Mouse (Mus musculus): ENCODE results near the gene Scimp. TPM values are rescaled to one million over a fixed set of nuclear protein-coding genes. Genes with fewer than 3 reads are reported as not detected.
A peak's percentile ranks its signal among the peaks of the same experiment; 100 is the strongest.

Scimp gene
- total and polyA plus RNA-seq, 3 experiments, result 0.21 to 0.79 (median 0.30) TPM

DNA sequence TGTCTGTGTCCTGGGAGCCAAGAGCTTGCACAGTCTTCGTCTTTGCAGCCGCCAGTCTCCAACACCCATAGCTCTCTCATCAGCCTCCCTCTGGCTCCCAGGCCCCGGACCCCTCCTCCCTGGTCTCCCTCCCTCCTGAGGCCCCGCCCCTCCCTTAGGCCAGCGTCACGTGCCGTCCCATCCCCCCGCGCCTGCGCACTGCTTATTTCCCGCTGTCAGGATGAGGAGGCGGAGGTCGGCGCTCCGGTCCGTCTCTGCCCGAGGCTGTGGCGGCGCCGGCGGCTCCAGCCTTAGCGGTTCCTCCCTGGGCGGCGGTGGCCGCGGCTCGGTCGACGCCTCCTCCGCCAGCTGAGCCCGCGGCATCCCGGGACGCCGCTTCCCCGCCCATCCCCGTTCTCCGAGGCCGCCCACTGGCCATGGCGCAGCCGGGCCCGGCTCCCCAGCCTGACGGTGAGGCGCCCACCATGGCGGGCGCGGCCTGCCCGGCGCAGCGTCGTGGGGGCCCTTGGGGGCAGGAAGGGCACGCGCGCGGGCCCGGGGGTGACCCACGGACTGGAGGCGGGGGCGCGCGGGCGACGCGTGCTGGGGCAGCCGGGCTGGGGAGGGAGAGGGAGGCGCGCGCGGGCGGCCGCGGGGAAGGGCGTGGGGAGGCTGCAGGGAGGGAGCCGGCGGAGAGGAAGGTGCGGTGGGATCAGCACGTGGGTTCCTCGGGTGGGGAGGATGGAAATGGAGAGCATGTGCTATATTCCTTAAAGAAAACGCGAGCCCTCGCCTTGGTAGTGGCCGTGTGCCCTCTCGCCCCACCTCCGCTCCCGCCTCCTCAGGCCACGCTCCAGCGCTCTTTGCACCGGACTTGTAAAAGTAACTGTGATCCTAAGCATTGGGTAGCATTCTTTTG is 32.4 kb upstream of the Scimp start, which contains the start of gene Rabep1 (continued):
- TF ChIP-seq ZMIZ1 (IDR thresholded peaks at IDR 0.05; ENCODE audit: low read depth, low read length), result peak; percentile 78
- TF ChIP-seq POLR2A (IDR thresholded peaks at IDR 0.05; ENCODE audit: low read depth, low read length), result peak; percentile 83
- peak; percentile 93 for TF ChIP-seq UBTF (IDR thresholded peaks at IDR 0.05; ENCODE audit: low read depth, low read length)
- peak; percentile 7; the same call in 1 of the 2 replicates for TF ChIP-seq SMC3 (IDR thresholded peaks at IDR 0.05; ENCODE audit: low read depth, low read length)

DNA sequence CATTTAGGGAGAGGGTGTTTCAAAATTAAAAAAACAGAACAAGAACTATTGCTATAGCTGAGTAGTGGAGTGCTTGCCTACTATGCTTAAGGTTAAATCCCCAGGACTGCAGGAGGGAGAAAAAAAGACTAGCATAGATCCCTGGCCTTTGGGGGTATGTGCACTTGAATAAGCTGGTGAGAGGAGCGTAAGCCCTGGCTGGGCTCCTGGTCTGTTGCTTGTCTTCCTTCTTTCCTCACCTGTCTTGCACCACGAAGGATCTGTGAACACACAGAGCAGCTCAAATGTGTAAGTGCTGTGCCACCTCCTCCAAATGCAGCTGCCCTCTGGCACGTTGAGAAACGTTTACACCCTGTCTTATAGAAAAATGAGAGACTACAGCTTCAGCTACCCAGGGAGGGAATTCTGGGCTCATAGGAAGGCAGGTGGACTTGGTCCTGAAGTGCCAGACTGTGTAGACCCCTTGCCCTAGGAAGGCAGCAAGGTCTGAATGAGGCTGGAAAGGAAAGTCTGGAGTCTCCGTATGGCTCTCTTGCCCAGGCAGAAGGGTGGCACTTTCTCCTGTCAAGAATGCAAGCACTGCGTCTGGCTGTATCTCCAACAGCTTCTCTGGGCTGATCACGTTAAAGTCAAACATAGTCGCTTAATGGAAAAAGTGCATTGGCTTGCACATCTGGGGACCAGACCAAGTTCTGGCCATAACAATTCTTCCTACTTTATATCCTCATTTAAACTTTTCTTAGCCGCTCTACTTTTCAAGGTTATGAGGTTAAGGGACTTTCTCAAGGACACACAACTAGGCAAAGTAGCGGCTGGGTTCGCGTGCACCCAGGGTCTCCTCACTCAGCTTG is 31.5 kb upstream of the Scimp start:
- Histone ChIP-seq H3K36me3 (replicated peaks in 1 of 2; ENCODE audit: control insufficient read depth in 1 of 2, insufficient read depth in 1 of 2, low read length in 1 of 2) (no peaks in the 10 kb centered on the region), H3K4me1 (ENCODE audit: control insufficient read depth in 1 of 2, insufficient read depth in 2 of 2) (peaks cover 3 to 37% of the 10 kb centered on the region in 2 experiments), H3K9me3 (replicated peaks; ENCODE audit: low read length) (no peaks in the 10 kb centered on the region), H3K79me2 (replicated peaks; ENCODE audit: control insufficient read depth, extremely low read depth, insufficient read depth, poor library complexity, severe bottlenecking) (peaks cover 23% of the 10 kb centered on the region), H3K4me3 (replicated peaks in 1 of 3; ENCODE audit: low read depth in 2 of 3, low read length in 2 of 3, poor library complexity in 1 of 3) (peak overlapping the region; percentile 57 to 86 (median 82)), H3K27me3 (replicated peaks) (peaks cover 7% of the 10 kb centered on the region), H3K9ac (ENCODE audit: insufficient read depth, low read depth) (peak overlapping the region; percentile 11; the same call in 1 of the 2 replicates), H3K27ac (ENCODE audit: insufficient read depth, low read depth) (no peak overlapping the region), H3K4me2 (ENCODE audit: insufficient read depth, low read depth, poor library complexity, severe bottlenecking) (peak overlapping the region; percentile 91)
- in situ Hi-C loops (cut with MboI; ENCODE audit: low pct_ligation_motif_present, low pct_unique_long_range_greater_than_20kb, low sequenced_read_pairs) (no loop called here), dilution Hi-C loops (cut with MboI; ENCODE audit: extremely low pct_ligation_motif_present, extremely low pct_unique_long_range_greater_than_20kb, low sequenced_read_pairs) (no loop called here)
- TF ChIP-seq ZMIZ1 (IDR thresholded peaks at IDR 0.05; ENCODE audit: low read depth, low read length), result no peak
- TF ChIP-seq KAT2A (IDR thresholded peaks at IDR 0.05; ENCODE audit: insufficient replicate concordance, low read length), result no peak
- TF ChIP-seq MAX (IDR thresholded peaks at IDR 0.05; ENCODE audit: low read length), result no peak
- no peak for TF ChIP-seq ZKSCAN1 (IDR thresholded peaks at IDR 0.05; ENCODE audit: borderline replicate concordance, low read depth, low read length)
- no peak for TF ChIP-seq GABPA (IDR thresholded peaks at IDR 0.05; ENCODE audit: insufficient replicate concordance, low read depth, low read length)
- DNase-seq (ENCODE audit: extremely low read depth), result no peak

DNA sequence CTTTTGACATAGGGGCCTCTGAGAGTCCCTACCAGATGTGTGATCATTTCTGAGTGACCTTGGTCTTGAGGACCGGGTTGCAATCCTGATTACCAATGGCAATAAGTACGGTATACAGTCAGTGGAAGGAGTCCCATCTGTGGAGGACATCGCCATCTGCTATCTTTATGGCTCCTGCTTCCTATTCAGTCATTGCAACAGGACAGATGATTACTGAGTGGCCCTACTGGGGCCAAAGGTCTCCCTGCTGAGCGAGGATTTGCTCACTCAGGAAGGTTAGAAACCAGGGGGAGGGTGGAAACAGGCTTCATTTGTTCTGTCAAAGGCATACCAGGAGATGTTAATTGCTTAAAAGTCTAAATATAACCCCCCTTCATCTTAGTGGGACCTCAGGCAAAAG is 30.6 kb upstream of the Scimp start:
- TF ChIP-seq TCF12 (IDR thresholded peaks at IDR 0.05; ENCODE audit: low read depth, low read length) (no peak), ETS1 (conservative IDR thresholded peaks at IDR 0.05; ENCODE audit: low read depth, low read length) (no peak), SIN3A (IDR thresholded peaks at IDR 0.05; ENCODE audit: low read length) (no peak), RCOR1 (conservative IDR thresholded peaks at IDR 0.05; ENCODE audit: low read depth, low read length) (no peak), ZNF384 (IDR thresholded peaks at IDR 0.05; ENCODE audit: low read depth, low read length) (no peak), UBTF (IDR thresholded peaks at IDR 0.05; ENCODE audit: low read depth, low read length) (no peak), JUND (conservative IDR thresholded peaks at IDR 0.05; ENCODE audit: low read depth, low read length) (no peak), TBP (conservative IDR thresholded peaks at IDR 0.05; ENCODE audit: low read depth, low read length) (no peak), CHD1 (IDR thresholded peaks at IDR 0.05; ENCODE audit: low read depth, low read length) (no peak), ZKSCAN1 (IDR thresholded peaks at IDR 0.05; ENCODE audit: borderline replicate concordance, low read depth, low read length) (no peak), MYC (IDR thresholded peaks at IDR 0.05; ENCODE audit: low read depth, low read length) (no peak), RAD21 (IDR thresholded peaks at IDR 0.05; ENCODE audit: low read depth, low read length) (no peak), MEF2A (IDR thresholded peaks at IDR 0.05; ENCODE audit: borderline replicate concordance, low read depth, low read length) (no peak)
- DNase-seq (ENCODE audit: extremely low read depth), result no peak
- in situ Hi-C loops (cut with MboI; ENCODE audit: low pct_ligation_motif_present, low pct_unique_long_range_greater_than_20kb, low sequenced_read_pairs) (no loop called here), dilution Hi-C loops (cut with MboI; ENCODE audit: extremely low pct_ligation_motif_present, extremely low pct_unique_long_range_greater_than_20kb, low sequenced_read_pairs) (no loop called here)
- no peak overlapping the region for H3K9ac ChIP-seq (ENCODE audit: insufficient read depth, low read depth)
- peaks cover 3 to 31% of the 10 kb centered on the region in 2 experiments for H3K4me1 ChIP-seq (ENCODE audit: control insufficient read depth in 1 of 2, insufficient read depth in 2 of 2)
- no peak overlapping the region for H3K4me3 ChIP-seq (replicated peaks in 1 of 3; ENCODE audit: low read depth in 2 of 3, low read length in 2 of 3, poor library complexity in 1 of 3)
- no peaks in the 10 kb centered on the region for H3K9me3 ChIP-seq (replicated peaks; ENCODE audit: low read length)
- H3K4me2 ChIP-seq (ENCODE audit: insufficient read depth, low read depth, poor library complexity, severe bottlenecking), result no peak overlapping the region
- peaks cover 10% of the 10 kb centered on the region for H3K27me3 ChIP-seq (replicated peaks)
- H3K27ac ChIP-seq (ENCODE audit: insufficient read depth, low read depth), result no peak overlapping the region
- H3K36me3 ChIP-seq (replicated peaks in 1 of 2; ENCODE audit: control insufficient read depth in 1 of 2, insufficient read depth in 1 of 2, low read length in 1 of 2), result no peaks in the 10 kb centered on the region
- peaks cover 22% of the 10 kb centered on the region for H3K79me2 ChIP-seq (replicated peaks; ENCODE audit: control insufficient read depth, extremely low read depth, insufficient read depth, poor library complexity, severe bottlenecking)
